Mouse (Mus musculus): ENCODE measurements around the gene 9530053A07Rik.
A peak's percentile ranks its signal among the peaks of the same experiment; 100 is the strongest.

GRCm38 (mm10) chr7:28214142-28214541 is 84.9 kb downstream of the 9530053A07Rik start:
- TF ChIP-seq CTCF (IDR thresholded peaks at IDR 0.05; ENCODE audit: low read depth) (peak; percentile 78), EP300 (IDR thresholded peaks at IDR 0.05; ENCODE audit: low read depth) (no peak)
